15 mouse cellular contexts compared by ENCODE assay signal in genomic region chr12:50292834-50293233, GRCm38 (mm10).
DNase-seq lines count a peak whose midpoint lies in the region; ATAC-seq and TF ChIP-seq lines count a peak whose summit lies in the region.
"Had no signal": no experiment of that assay in that cellular context is flagged by ENCODE, and none has a peak within 500 bp of the region (broad histone marks: within the 10 kb centered on the region; RNA-seq: fewer than 3 reads in every experiment).

No protein-coding gene starts in this region.

- no peaks in the 10 kb centered on the region for H3K36me3 ChIP-seq in hindbrain, postnatal 0 days (ENCODE audit: insufficient read depth, low read length)
- no peaks in the 10 kb centered on the region for H3K36me3 ChIP-seq in hindbrain, embryonic 16.5 days (ENCODE audit: control insufficient read depth, insufficient read depth, low read length)
- H3K36me3 ChIP-seq: heart, embryonic 12.5 days; hindbrain, embryonic 13.5 days; stomach, embryonic 15.5 days had no signal

- H3K4me2 ChIP-seq in hindbrain, postnatal 0 days (ENCODE audit: low read depth, low read length): no peak overlapping the region
- no peak overlapping the region for H3K4me2 ChIP-seq in hindbrain, embryonic 16.5 days (ENCODE audit: low read length)
- H3K4me2 ChIP-seq: heart, embryonic 12.5 days; hindbrain, embryonic 13.5 days; stomach, embryonic 15.5 days had no signal

- no peak overlapping the region for H3K4me3 ChIP-seq in hindbrain, postnatal 0 days (ENCODE audit: low read length)
- H3K4me3 ChIP-seq in hindbrain, embryonic 16.5 days (ENCODE audit: low read length): no peak overlapping the region
- H3K4me3 ChIP-seq in lung, adult 2 months (replicated peaks; ENCODE audit: extremely low read depth, low read depth, low read length): no peak overlapping the region
- H3K4me3 ChIP-seq: heart, embryonic 12.5 days; hindbrain, embryonic 13.5 days; megakaryocyte, embryonic 14.5 days; stomach, embryonic 15.5 days had no signal

- TF ChIP-seq POLR2A in lung, adult 2 months (IDR thresholded peaks at IDR 0.05; ENCODE audit: borderline replicate concordance, extremely low read depth, low read depth, low read length): no peak

- no peak overlapping the region for H3K9ac ChIP-seq in hindbrain, postnatal 0 days (replicated peaks; ENCODE audit: low read length)
- no peak overlapping the region for H3K9ac ChIP-seq in hindbrain, embryonic 16.5 days (ENCODE audit: low read depth, low read length)
- H3K9ac ChIP-seq: heart, embryonic 12.5 days; hindbrain, embryonic 13.5 days; liver, embryonic 14.5 days; stomach, embryonic 15.5 days had no signal

- no peaks in the 10 kb centered on the region for H3K4me1 ChIP-seq in hindbrain, postnatal 0 days (ENCODE audit: insufficient read depth, low read length)
- H3K4me1 ChIP-seq in hindbrain, embryonic 16.5 days (ENCODE audit: control insufficient read depth, insufficient read depth, low read depth, low read length): no peaks in the 10 kb centered on the region
- no peaks in the 10 kb centered on the region for H3K4me1 ChIP-seq in lung, adult 2 months (ENCODE audit: control insufficient read depth, insufficient read depth, low read length)
- H3K4me1 ChIP-seq: heart, embryonic 12.5 days; megakaryocyte, embryonic 14.5 days; stomach, embryonic 15.5 days had no signal

- WGBS in hindbrain, postnatal 0 days: 78% methylated on average over 3 of the region's 3 CpGs
- WGBS in hindbrain, embryonic 16.5 days: 72% methylated on average over 3 of the region's 3 CpGs
- WGBS in lung, adult 2 months: 59% methylated on average over 3 of the region's 3 CpGs

- H3K9me3 ChIP-seq in hindbrain, postnatal 0 days (ENCODE audit: low read length): no peaks in the 10 kb centered on the region
- H3K9me3 ChIP-seq in hindbrain, embryonic 16.5 days (ENCODE audit: control insufficient read depth, low read length): no peaks in the 10 kb centered on the region
- H3K9me3 ChIP-seq: heart, embryonic 12.5 days; hindbrain, embryonic 13.5 days; megakaryocyte, embryonic 14.5 days; stomach, embryonic 15.5 days had no signal

- peak; percentile 21; the same call in 1 of the 2 replicates for TF ChIP-seq CTCF in hindbrain, postnatal 0 days (IDR thresholded peaks at IDR 0.05; ENCODE audit: low read depth)
- TF ChIP-seq CTCF in lung, adult 2 months (IDR thresholded peaks at IDR 0.05; ENCODE audit: insufficient read depth, low read length): no peak

- no peak overlapping the region for H3K27ac ChIP-seq in hindbrain, postnatal 0 days
- H3K27ac ChIP-seq in hindbrain, embryonic 16.5 days (ENCODE audit: low read depth, low read length): no peak overlapping the region
- H3K27ac ChIP-seq: hindbrain, embryonic 13.5 days; liver, embryonic 14.5 days; stomach, embryonic 15.5 days had no signal

- DNase-seq in hindbrain, postnatal 0 days (ENCODE audit: low spot score): peak; percentile 13
- peak; percentile 6 for DNase-seq in lung, postnatal 36 days
- no peak for DNase-seq in lung, adult 2 months
- DNase-seq in NIH3T3 (ENCODE audit: low read depth): peak; percentile 53
- peak; percentile 22 for DNase-seq in mesoderm, embryonic 11.5 days (ENCODE audit: low read depth, low spot score)
- no peak for DNase-seq in frontal cortex, postnatal 10 days (ENCODE audit: low spot score in 2 of 2)
- no peak for DNase-seq in layer of hippocampus, adult 9-10 months (ENCODE audit: low spot score)
- DNase-seq: cerebellum, postnatal 14 days; kidney, postnatal 4 days had no signal

- H3K27me3 ChIP-seq in hindbrain, postnatal 0 days (ENCODE audit: insufficient read depth, low read length): no peaks in the 10 kb centered on the region
- no peaks in the 10 kb centered on the region for H3K27me3 ChIP-seq in hindbrain, embryonic 16.5 days (replicated peaks; ENCODE audit: control insufficient read depth, insufficient read depth, low read length)
- H3K27me3 ChIP-seq: heart, embryonic 12.5 days; megakaryocyte, embryonic 14.5 days; stomach, embryonic 15.5 days had no signal

- ATAC-seq in hindbrain, postnatal 0 days: no peak
- no peak for ATAC-seq in hindbrain, embryonic 16.5 days

Comparison
In these comparisons a context has a peak if more than half of its experiments do, and no peak if none do; other contexts are left out.
1. DNase-seq: peak in hindbrain, postnatal 0 days (single experiment), lung, postnatal 36 days (single experiment), NIH3T3 (single experiment) and mesoderm, embryonic 11.5 days (single experiment); none in lung, adult 2 months (single experiment), frontal cortex, postnatal 10 days (0 of 2) and layer of hippocampus, adult 9-10 months (single experiment).